Mouse (Mus musculus) heart, adult 2 months (tissue): ENCODE data around the gene Gmeb1.

ENCODE experiments used
- CTCF ChIP-seq: fragments of 200-600 bp; IDR thresholded peaks from 2 replicates; pipeline ENCODE4 v1.8.1; 2022; ENCODE audit warnings: antibody characterized with exemption, mild to moderate bottlenecking, moderate library complexity
- EP300 ChIP-seq: fragments of 200-500 bp; IDR thresholded peaks from 2 replicates; pipeline ENCODE4 v1.6.1; 2011; ENCODE audit warnings: low read depth, low read length, control low read depth; ENCODE audit not compliant: insufficient read depth
- POLR2A ChIP-seq: fragments of 200-500 bp; IDR thresholded peaks from 2 replicates; pipeline ENCODE4 v1.6.1; 2011; ENCODE audit warnings: mild to moderate bottlenecking, low read depth, low read length, control low read depth; ENCODE audit not compliant: insufficient read depth

DNA sequence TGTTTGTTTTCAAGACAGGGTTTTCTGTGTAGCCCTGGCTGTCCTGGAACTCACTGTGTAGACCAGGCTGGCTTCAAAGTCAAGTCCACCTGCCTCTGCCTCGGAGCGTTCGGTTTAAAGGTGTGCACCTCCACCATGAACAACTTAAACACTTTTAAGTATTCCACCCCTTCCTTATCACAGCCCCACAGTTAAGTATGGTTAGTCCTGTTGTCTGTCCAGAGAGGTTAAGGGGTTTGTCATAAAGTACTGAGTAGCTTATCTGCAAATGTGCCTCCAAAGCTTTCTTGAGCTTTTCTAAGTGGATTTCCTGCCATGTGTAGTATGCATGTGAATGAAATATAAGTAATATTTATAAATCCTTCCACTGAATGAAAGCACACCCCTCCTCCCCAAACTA is 14.5 kb upstream of the Gmeb1 start:
- TF ChIP-seq CTCF (no peak), POLR2A (no peak), EP300 (no peak)
